Mouse (Mus musculus): Measurements from ENCODE around the gene Synj2bp.
"Not testable (repeated sequence)": the region's sequence is repeated elsewhere in the genome, so short reads cannot be mapped to it uniquely, and the experiment has no call there.

The Synj2bp gene

GRCm38 (mm10) chr12:81532316-81533028 is at the start of gene Synj2bp, which contains the start of gene Gm20498:
Gene Synj2bp, minus strand, starts transcription at chr12:81532911.
Gene Gm20498, minus strand, starts transcription at chr12:81532905.
- peak; percentile 91 to 93 for DNase-seq

GRCm38 (mm10) chr12:81568374-81568773 is 35.7 kb upstream of the Synj2bp start, which contains the start of gene Adam21:
Gene Adam21, minus strand, starts transcription at chr12:81568474.
- no peak for DNase-seq

- no peak for DNase-seq
Measured at GRCm38 (mm10) chr12:81567931-81568330, 35.2 kb upstream of the Synj2bp start.

GRCm38 (mm10) chr12:81564173-81564572 is 31.5 kb upstream of the Synj2bp start:
- DNase-seq: no peak

- DNase-seq: no peak
Measured at GRCm38 (mm10) chr12:81549286-81549685, 16.6 kb upstream of the Synj2bp start.

GRCm38 (mm10) chr12:81547163-81547562 is 14.5 kb upstream of the Synj2bp start:
- DNase-seq: no peak

- peak in 1 of 2 experiments; percentile 4 for DNase-seq
Measured at GRCm38 (mm10) chr12:81533029-81533419, 313 bp upstream of the Synj2bp start.

GRCm38 (mm10) chr12:81530587-81530986 is 2.1 kb downstream of the Synj2bp start:
- peak in 1 of 2 experiments; percentile 6 for DNase-seq

- DNase-seq: not testable (repeated sequence)
Measured at GRCm38 (mm10) chr12:81496906-81497305, 35.8 kb downstream of the Synj2bp start.

GRCm38 (mm10) chr12:81490491-81490890 is 42.2 kb downstream of the Synj2bp start:
- DNase-seq: no peak

GRCm38 (mm10) chr12:81485311-81485710 is 47.4 kb downstream of the Synj2bp start:
- peak; percentile 9 to 37 for DNase-seq

GRCm38 (mm10) chr12:81484727-81485191 is 48.0 kb downstream of the Synj2bp start, which contains the start of gene Cox16:
Gene Cox16, minus strand, starts transcription at chr12:81485127.
- peak; percentile 91 to 93 for DNase-seq

- DNase-seq: peak in 1 of 2 experiments; percentile 6
Measured at GRCm38 (mm10) chr12:81484212-81484611, 48.5 kb downstream of the Synj2bp start.

GRCm38 (mm10) chr12:81483656-81484055 is 49.1 kb downstream of the Synj2bp start:
- peak; percentile 51 to 54 for DNase-seq

GRCm38 (mm10) chr12:81459051-81459450 is 73.7 kb downstream of the Synj2bp start:
- DNase-seq: not testable (repeated sequence)

Data from cerebellum, postnatal 10 days (tissue).